Mouse (Mus musculus) kidney, postnatal 0 days (tissue): ENCODE data around the gene Cenpq. TPM values are rescaled to one million over a fixed set of nuclear protein-coding genes. Genes with fewer than 3 reads are reported as not detected.

Experiments
- ATAC-seq: fragments of 200-750 bp; cut with Nextera tagmentation; replicated peaks from 2 replicates; pipeline ENCODE4 v1.8.0; 2017; ENCODE audit warnings: low read depth, moderate number of reproducible peaks, moderate TSS enrichment, moderate library complexity; ENCODE audit not compliant: low FRiP score
- DNase-seq: peaks from one replicate; pipeline ENCODE4 v3.0.0-alpha.2; 2016; ENCODE audit warnings: low spot score
- H3K27ac ChIP-seq: fragments of 300-500 bp; sonication (generic); 2 replicates; pipeline ENCODE4 v1.5.1; 2014; ENCODE audit warnings: mild to moderate bottlenecking
- H3K27me3 ChIP-seq: fragments of 300-500 bp; sonication (generic); 2 replicates; pipeline ENCODE4 v1.6.1; 2014; ENCODE audit warnings: low read length, mixed read lengths; ENCODE audit not compliant: insufficient read depth
- H3K36me3 ChIP-seq: fragments of 300-500 bp; sonication (generic); 2 replicates; pipeline ENCODE4 v1.6.1; 2014; ENCODE audit warnings: low read length, mixed read lengths; ENCODE audit not compliant: insufficient read depth
- H3K4me1 ChIP-seq: fragments of 300-500 bp; sonication (generic); replicated peaks from 2 replicates; pipeline ENCODE4 v1.6.1; 2014; ENCODE audit warnings: antibody characterized with exemption, low read length, mixed read lengths; ENCODE audit not compliant: insufficient read depth
- H3K4me2 ChIP-seq: fragments of 300-500 bp; sonication (generic); 2 replicates; pipeline ENCODE4 v1.6.1; 2014; ENCODE audit warnings: mild to moderate bottlenecking, low read length, moderate library complexity, mixed read lengths
- H3K4me3 ChIP-seq: fragments of 300-500 bp; sonication (generic); replicated peaks from 2 replicates; pipeline ENCODE4 v1.5.1; 2014; ENCODE audit warnings: low read depth, low read length
- H3K9ac ChIP-seq: fragments of 300-500 bp; sonication (generic); 2 replicates; pipeline ENCODE4 v1.6.1; 2014; ENCODE audit warnings: low read depth, low read length
- H3K9me3 ChIP-seq: fragments of 300-500 bp; sonication (generic); replicated peaks from 2 replicates; pipeline ENCODE4 v1.6.1; 2016; ENCODE audit warnings: low read length, inconsistent platforms, mixed read lengths
- CTCF ChIP-seq: IDR thresholded peaks from 2 replicates; pipeline ENCODE4 v1.5.1; 2016; ENCODE audit warnings: antibody characterized with exemption, low read depth, mild to moderate bottlenecking, moderate library complexity
- WGBS: fragments of 180-500 bp; shearing (Covaris S2); extraction: QIAGEN DNeasy Blood & Tissue Kit; methylation state at CpG from one replicate; pipeline ENCODE4 v1.1.7; 2014; 5-methylcytosine and 5-hydroxymethylcytosine counted together
- polyA plus RNA-seq: library from polyadenylated mRNA; unstranded; fragments of >200 nt; fragmentation: Nextera tagmentation; extraction: Ambion mirVana; gene quantifications from 2 replicates; pipeline ENCODE4 v1.2.1, GENCODE M21; 2015

Gene Cenpq
- polyA plus RNA-seq, 1 experiment from 2014 or later: 19.0 TPM

DNA sequence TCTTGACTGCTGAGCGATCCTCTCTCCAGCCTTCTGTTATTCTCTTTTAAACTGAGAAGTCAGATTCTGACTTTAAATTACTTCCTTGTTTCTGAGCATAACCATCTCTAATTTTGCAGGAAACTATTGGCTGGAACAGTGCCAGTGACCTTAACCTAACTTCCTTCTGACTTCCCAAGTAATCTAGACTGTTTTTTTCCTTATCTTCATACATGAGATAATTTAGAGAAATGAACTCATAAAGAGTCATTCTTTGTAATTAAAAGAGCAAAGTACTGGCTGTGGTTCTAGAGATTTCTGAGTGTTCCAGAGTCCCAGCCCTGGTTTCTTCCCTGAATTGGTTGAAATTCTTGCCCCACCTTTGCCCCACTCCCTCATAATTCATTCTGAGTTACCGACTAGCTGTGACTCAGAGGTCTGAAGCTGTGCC lies 61.2 kb downstream of the Cenpq start:
- ATAC-seq: no peak
- 15% methylated on average over 2 of the region's 2 CpGs for WGBS

More for the DNA sequence above, 61.2 kb downstream of the Cenpq start:
- H3K27ac ChIP-seq: no peak overlapping the region
- peak; percentile 69 for DNase-seq
- no peak overlapping the region for H3K4me2 ChIP-seq
- no peak for TF ChIP-seq CTCF
- H3K27me3 ChIP-seq: no peaks in the 10 kb centered on the region
- no peaks in the 10 kb centered on the region for H3K36me3 ChIP-seq
- no peaks in the 10 kb centered on the region for H3K4me1 ChIP-seq
- H3K4me3 ChIP-seq: no peak overlapping the region
- no peak overlapping the region for H3K9ac ChIP-seq
- no peaks in the 10 kb centered on the region for H3K9me3 ChIP-seq

Other genes starting within 250 kb of the Cenpq start
- not detected in 2 replicates for gene Esp1, start 207.9 kb downstream of the Cenpq start, polyA plus RNA-seq
- gene Crisp2, start 128.0 kb downstream of the Cenpq start, polyA plus RNA-seq: not detected in 2 replicates
- gene Rhag, start 123.9 kb downstream of the Cenpq start, polyA plus RNA-seq: 0.18 and 0.36 TPM in 2 replicates
- gene 9130008F23Rik, start 54.5 kb downstream of the Cenpq start, polyA plus RNA-seq: 3.7 and 3.8 TPM in 2 replicates
- not detected in 2 replicates for gene Glyatl3, start 20.7 kb downstream of the Cenpq start, polyA plus RNA-seq
- 63.0 and 64.0 TPM in 2 replicates for gene Mut, start 362 bp downstream of the Cenpq start, polyA plus RNA-seq